Mouse (Mus musculus) midbrain, embryonic 11.5 days (tissue): ENCODE results near the gene Clk4. TPM values are rescaled to one million over a fixed set of nuclear protein-coding genes. Genes with fewer than 3 reads are reported as not detected.

Experiments used
- ATAC-seq: fragments of 200-750 bp; cut with Nextera tagmentation; 2 replicates; pipeline ENCODE4 v1.8.0; 2017; ENCODE audit warnings: moderate TSS enrichment, moderate library complexity; ENCODE audit not compliant: low FRiP score
- DNase-seq: peaks from one replicate; pipeline ENCODE4 v3.0.0; 2015; ENCODE audit warnings: low spot score; ENCODE audit errors: missing footprints
- H3K27ac ChIP-seq: fragments of 300-500 bp; sonication (generic); 2 replicates; pipeline ENCODE4 v1.5.1; 2014; ENCODE audit warnings: low read depth, low read length
- H3K27me3 ChIP-seq: fragments of 300-500 bp; sonication (generic); 2 replicates; pipeline ENCODE4 v1.6.1; 2014; ENCODE audit warnings: mild to moderate bottlenecking, low read length, moderate library complexity, mixed read lengths; ENCODE audit not compliant: control insufficient read depth, insufficient read depth
- H3K36me3 ChIP-seq: fragments of 300-500 bp; sonication (generic); 2 replicates; pipeline ENCODE4 v1.6.1; 2014; ENCODE audit warnings: mild to moderate bottlenecking, low read length, moderate library complexity, mixed read lengths; ENCODE audit not compliant: control insufficient read depth, insufficient read depth
- H3K4me1 ChIP-seq: fragments of 300-500 bp; sonication (generic); 2 replicates; pipeline ENCODE4 v1.6.1; 2014; ENCODE audit warnings: low read length; ENCODE audit not compliant: control insufficient read depth, insufficient read depth
- H3K4me2 ChIP-seq: fragments of 300-500 bp; sonication (generic); 2 replicates; pipeline ENCODE4 v1.6.1; 2014; ENCODE audit warnings: mild to moderate bottlenecking, moderate library complexity
- H3K4me3 ChIP-seq: fragments of 300-500 bp; sonication (generic); 2 replicates; pipeline ENCODE4 v1.5.1; 2014; ENCODE audit warnings: low read depth, low read length
- H3K9ac ChIP-seq: fragments of 300-500 bp; sonication (generic); 2 replicates; pipeline ENCODE4 v1.6.1; 2014; ENCODE audit warnings: low read length
- H3K9me3 ChIP-seq: fragments of 300-500 bp; sonication (generic); 2 replicates; pipeline ENCODE4 v1.6.1; 2016; ENCODE audit warnings: low read length; ENCODE audit not compliant: control insufficient read depth
- WGBS: fragments of 180-500 bp; shearing (Covaris S2); extraction: QIAGEN DNeasy Blood & Tissue Kit; methylation state at CpG from one replicate; pipeline ENCODE4 v1.1.7; 2014; 5-methylcytosine and 5-hydroxymethylcytosine counted together
- polyA plus RNA-seq: library from polyadenylated mRNA; unstranded; fragments of >200 nt; fragmentation: Nextera tagmentation; extraction: Ambion mirVana; gene quantifications from 2 replicates; pipeline ENCODE4 v1.2.1, GENCODE M21; 2014

Gene Clk4
- polyA plus RNA-seq, 1 experiment from 2014 or later: 136 TPM

- DNase-seq (no peak), ATAC-seq (no peak)
- no peak overlapping the region for H3K9ac ChIP-seq
- H3K4me1 ChIP-seq: no peaks in the 10 kb centered on the region
- H3K36me3 ChIP-seq: no peaks in the 10 kb centered on the region
- no peaks in the 10 kb centered on the region for H3K27me3 ChIP-seq
- H3K9me3 ChIP-seq: no peaks in the 10 kb centered on the region
- no peak overlapping the region for H3K4me3 ChIP-seq
- no peak overlapping the region for H3K27ac ChIP-seq
- H3K4me2 ChIP-seq: no peak overlapping the region
- WGBS: 77% methylated on average over 11 of the region's 11 CpGs
These were observed 68.5 kb downstream of the Clk4 start for GRCm38 (mm10) chr11:51329837-51330714.

Other genes with a start within 250 kb of the Clk4 start
- gene Olfr54, start 247.5 kb upstream of the Clk4 start, polyA plus RNA-seq: not detected in 2 replicates
- not detected in 2 replicates for gene Olfr1375, start 213.6 kb upstream of the Clk4 start, polyA plus RNA-seq
- 10.3 and 13.4 TPM in 2 replicates for gene Zfp354a, start 202.5 kb upstream of the Clk4 start, polyA plus RNA-seq
- not detected in 2 replicates for gene Gm12569, start 41.3 kb upstream of the Clk4 start, polyA plus RNA-seq
- 0.42 TPM in 1 of 2 replicates, not detected in the other for gene BC049762, start 1.3 kb downstream of the Clk4 start, polyA plus RNA-seq
- gene Col23a1, start 28.2 kb downstream of the Clk4 start, polyA plus RNA-seq: 10.7 and 11.1 TPM in 2 replicates